Mouse (Mus musculus) C2C12 (cell line): ENCODE results near the gene Bag3. TPM values are rescaled to one million over a fixed set of nuclear protein-coding genes. Genes with fewer than 3 reads are reported as not detected.
A peak's percentile ranks its signal among the peaks of the same experiment; 100 is the strongest.

Experiments
- H3K27me3 ChIP-seq: one replicate; pipeline ENCODE4 v1.6.1; 2011; ENCODE audit not compliant: control insufficient read depth, insufficient read depth, insufficient read length
- H3K36me3 ChIP-seq: one replicate; pipeline ENCODE4 v1.6.1; 2011; ENCODE audit not compliant: control insufficient read depth, insufficient read depth
- H3K4me3 ChIP-seq: one replicate; pipeline ENCODE4 v1.5.1; 2011; ENCODE audit warnings: mild to moderate bottlenecking, control low read depth; ENCODE audit not compliant: poor library complexity, insufficient read depth, severe bottlenecking
- H3K79me2 ChIP-seq: one replicate; pipeline ENCODE4 v1.6.1; 2011; ENCODE audit not compliant: control insufficient read depth, insufficient read depth
- H3K79me3 ChIP-seq: one replicate; pipeline ENCODE4 v1.6.1; 2011; ENCODE audit warnings: low read depth, control low read depth
- H3ac ChIP-seq: one replicate; pipeline ENCODE3; 2011; ENCODE audit warnings: low read depth; ENCODE audit not compliant: control insufficient read depth, insufficient read length
- CEBPB ChIP-seq: IDR thresholded peaks from one replicate; pipeline ENCODE4 v1.6.1; 2011; ENCODE audit warnings: low read depth, mild to moderate bottlenecking, control low read depth, moderate library complexity
- CTCF ChIP-seq: IDR thresholded peaks from one replicate; pipeline ENCODE4 v1.5.1; 2011; ENCODE audit not compliant: control insufficient read depth, insufficient read depth, insufficient read length
- FOSL1 ChIP-seq: IDR thresholded peaks from one replicate; pipeline ENCODE4 v1.8.0; 2011; ENCODE audit warnings: mild to moderate bottlenecking, low read length; ENCODE audit not compliant: poor library complexity, insufficient read depth, severe bottlenecking
- MAX ChIP-seq: IDR thresholded peaks from one replicate; pipeline ENCODE4 v1.6.1; 2011; ENCODE audit warnings: mild to moderate bottlenecking, control low read depth
- MYOD1 ChIP-seq: IDR thresholded peaks from one replicate; pipeline ENCODE4 v1.6.1; 2011; ENCODE audit warnings: low read depth; ENCODE audit not compliant: control insufficient read depth, insufficient read length
- MYOG ChIP-seq: IDR thresholded peaks from one replicate; pipeline ENCODE4 v1.6.1; 2011; ENCODE audit not compliant: control insufficient read depth, insufficient read length; ENCODE audit errors: extremely low read depth
- USF1 ChIP-seq: IDR thresholded peaks from one replicate; pipeline ENCODE4 v1.6.1; 2011; ENCODE audit warnings: low read depth, mild to moderate bottlenecking, control low read depth, moderate library complexity
- long read RNA-seq, 2 experiments: library from polyadenylated mRNA; unstranded; transcript quantifications; one replicate each; pipeline ENCODE4 v2.0.0; 2019 to 2020
- polyA plus RNA-seq: library from polyadenylated mRNA; unstranded; fragments of >200 nt; fragmentation: generic; extraction: Trizol; gene quantifications from one replicate; pipeline ENCODE4 v1.2.1, GENCODE M21; 2012; ENCODE audit warnings: missing spikeins

Gene Bag3
- polyA plus RNA-seq, result 78.2 TPM
- long read RNA-seq, experiment 1, transcript Bag3-201 (4 exons, 2,562 nt), result major isoform, 32 of 43 reads
- long read RNA-seq, experiment 1, partial matches to known transcripts, result 2 of 43 reads
- long read RNA-seq, experiment 1, other reads (novel, unspliced or antisense), result 9 of 43 reads
- long read RNA-seq, experiment 2, transcript Bag3-201 (4 exons, 2,562 nt), result major isoform, 96 of 123 reads
- long read RNA-seq, experiment 2, partial matches to known transcripts, result 25 of 123 reads
- long read RNA-seq, experiment 2, other reads (novel, unspliced or antisense), result 2 of 123 reads

- peaks cover 13% of the 10 kb centered on the region for H3K36me3 ChIP-seq
- no peaks in the 10 kb centered on the region for H3K27me3 ChIP-seq
- TF ChIP-seq CEBPB (no peak), CTCF (no peak), FOSL1 (no peak), MAX (peak; percentile 9)
- H3ac ChIP-seq, result peak within 1 kb of the TSS; percentile 92
- peaks cover 42% of the 10 kb centered on the region for H3K79me3 ChIP-seq
- H3K4me3 ChIP-seq, result peak within 1 kb of the TSS; percentile 63
- peaks cover 48% of the 10 kb centered on the region for H3K79me2 ChIP-seq
Observed at GRCm38 (mm10) chr7:128523349-128523961, at the start of gene Bag3. Gene Bag3, plus strand, starts transcription at chr7:128523616.

GRCm38 (mm10) chr7:128474322-128474721 lies 49.1 kb upstream of the Bag3 start:
- Histone ChIP-seq H3ac (no peak overlapping the region), H3K36me3 (no peaks in the 10 kb centered on the region), H3K79me3 (no peaks in the 10 kb centered on the region), H3K4me3 (no peak overlapping the region), H3K27me3 (no peaks in the 10 kb centered on the region), H3K79me2 (no peaks in the 10 kb centered on the region)
- TF ChIP-seq CTCF, result peak; percentile 10
- TF ChIP-seq CEBPB, result no peak

GRCm38 (mm10) chr7:128488986-128489385 lies 34.4 kb upstream of the Bag3 start:
- H3K27me3 ChIP-seq, result no peaks in the 10 kb centered on the region
- TF ChIP-seq MAX (no peak), USF1 (no peak), FOSL1 (no peak), MYOG (no peak), CEBPB (no peak), MYOD1 (no peak), CTCF (no peak)
- H3K4me3 ChIP-seq, result no peak overlapping the region
- no peaks in the 10 kb centered on the region for H3K79me2 ChIP-seq
- no peaks in the 10 kb centered on the region for H3K36me3 ChIP-seq
- no peaks in the 10 kb centered on the region for H3K79me3 ChIP-seq
- H3ac ChIP-seq, result no peak overlapping the region

GRCm38 (mm10) chr7:128494546-128494945 lies 28.9 kb upstream of the Bag3 start:
- H3ac ChIP-seq, result no peak overlapping the region
- H3K4me3 ChIP-seq, result no peak overlapping the region
- H3K79me2 ChIP-seq, result no peaks in the 10 kb centered on the region
- no peaks in the 10 kb centered on the region for H3K27me3 ChIP-seq
- no peaks in the 10 kb centered on the region for H3K79me3 ChIP-seq
- H3K36me3 ChIP-seq, result no peaks in the 10 kb centered on the region
- no peak for TF ChIP-seq MYOD1
- TF ChIP-seq MYOG, result no peak
- no peak for TF ChIP-seq USF1
- TF ChIP-seq CTCF, result no peak
- no peak for TF ChIP-seq CEBPB
- no peak for TF ChIP-seq MAX
- no peak for TF ChIP-seq FOSL1

GRCm38 (mm10) chr7:128499801-128500200 lies 23.6 kb upstream of the Bag3 start:
- no peak for TF ChIP-seq MAX
- TF ChIP-seq USF1, result no peak
- TF ChIP-seq CEBPB, result no peak
- TF ChIP-seq MYOG, result no peak
- TF ChIP-seq CTCF, result no peak
- no peak for TF ChIP-seq FOSL1
- TF ChIP-seq MYOD1, result no peak
- no peaks in the 10 kb centered on the region for H3K79me2 ChIP-seq
- no peaks in the 10 kb centered on the region for H3K79me3 ChIP-seq
- no peak overlapping the region for H3K4me3 ChIP-seq
- no peaks in the 10 kb centered on the region for H3K36me3 ChIP-seq
- no peak overlapping the region for H3ac ChIP-seq
- no peaks in the 10 kb centered on the region for H3K27me3 ChIP-seq

- Histone ChIP-seq H3K4me3 (no peak overlapping the region), H3K27me3 (no peaks in the 10 kb centered on the region), H3K79me2 (no peaks in the 10 kb centered on the region), H3K79me3 (no peaks in the 10 kb centered on the region), H3ac (no peak overlapping the region), H3K36me3 (no peaks in the 10 kb centered on the region)
- TF ChIP-seq MYOD1, result no peak
- no peak for TF ChIP-seq FOSL1
- TF ChIP-seq CEBPB, result no peak
- no peak for TF ChIP-seq MYOG
- TF ChIP-seq MAX, result no peak
- TF ChIP-seq USF1, result no peak
- TF ChIP-seq CTCF, result no peak
Observed at GRCm38 (mm10) chr7:128504091-128504490, 19.3 kb upstream of the Bag3 start.
